Mouse (Mus musculus) adrenal gland, postnatal 25 days (tissue): ENCODE measurements around the gene Tma16. TPM values are rescaled to one million over a fixed set of nuclear protein-coding genes. Genes with fewer than 3 reads are reported as not detected.

ENCODE experiments used
- total RNA-seq: library from RNA; stranded (reverse); gene quantifications from 2 replicates; pipeline ENCODE4 v1.2.3, GENCODE M21; 2021

Gene Tma16
- total RNA-seq, 1 experiment from 2014 or later, result 7.9 TPM

Other genes starting within 250 kb of the Tma16 start
- gene Tktl2, start 25.2 kb upstream of the Tma16 start, total RNA-seq, result not detected in 2 replicates
- 0.43 TPM in 1 of 2 replicates, not detected in the other for gene Npy5r, start 201.6 kb upstream of the Tma16 start, total RNA-seq
- 2.0 and 4.4 TPM in 2 replicates for gene Npy1r, start 210.7 kb upstream of the Tma16 start, total RNA-seq